15 mouse cellular contexts compared by ENCODE assay signal in genomic region chr8:61696846-61697455, GRCm38 (mm10).
"Had no signal": no experiment of that assay in that cellular context is flagged by ENCODE, and none has a peak within 500 bp of the region (broad histone marks: within the 10 kb centered on the region; RNA-seq: fewer than 3 reads in every experiment).

No protein-coding gene starts in this region.

- H3K9me3 ChIP-seq: midbrain, embryonic 13.5 days; midbrain, embryonic 15.5 days; neural tube, embryonic 12.5 days; stomach, embryonic 15.5 days had no signal

- H3K36me3 ChIP-seq: midbrain, embryonic 15.5 days; neural tube, embryonic 12.5 days had no signal

- H3K27me3 ChIP-seq: midbrain, embryonic 13.5 days; midbrain, embryonic 15.5 days; neural tube, embryonic 12.5 days; stomach, embryonic 15.5 days had no signal

- DNase-seq: lung, postnatal 14 days; lung, postnatal 36 days; right cerebral cortex, postnatal 14 days; thymus, adult 2 months; thymus, postnatal 25 days; thymus, postnatal 4 days had no signal

- H3K4me1 ChIP-seq: midbrain, embryonic 15.5 days had no signal

- H3K4me3 ChIP-seq: megakaryocyte, embryonic 14.5 days; midbrain, embryonic 13.5 days; midbrain, embryonic 15.5 days; neural tube, embryonic 12.5 days; stomach, embryonic 15.5 days had no signal

- H3K27ac ChIP-seq: macrophage; midbrain, embryonic 13.5 days; midbrain, embryonic 15.5 days; neural tube, embryonic 12.5 days; stomach, embryonic 15.5 days; stomach, postnatal 0 days had no signal

- ATAC-seq: midbrain, embryonic 13.5 days; midbrain, embryonic 15.5 days had no signal

- H3K9ac ChIP-seq: lung, embryonic 14.5 days; midbrain, embryonic 13.5 days; midbrain, embryonic 15.5 days; neural tube, embryonic 12.5 days; stomach, embryonic 15.5 days had no signal

- H3K4me2 ChIP-seq: lung, embryonic 14.5 days; midbrain, embryonic 11.5 days; midbrain, embryonic 13.5 days; midbrain, embryonic 15.5 days; neural tube, embryonic 12.5 days; stomach, embryonic 15.5 days had no signal
